Mouse (Mus musculus): Measurements from ENCODE around the gene Txndc11. TPM values are rescaled to one million over a fixed set of nuclear protein-coding genes. Genes with fewer than 3 reads are reported as not detected.

Gene Txndc11
- total and polyA plus RNA-seq, 3 experiments = 24.9 to 33.7 TPM; not detected in 1

Other genes starting within 250 kb of the Txndc11 start
- gene Snn, start 73.7 kb downstream of the Txndc11 start, total RNA-seq (2012; rRNA removed) = 0.42 and 0.73 TPM in 2 replicates
- gene Snn, start 73.7 kb downstream of the Txndc11 start, polyA plus RNA-seq (2012; ENCODE audit: insufficient read depth in 1 of 2, insufficient read length in 2 of 2, low read depth in 1 of 2, low replicate concordance in 2 of 2, missing spikeins in 1 of 2) = 1 to 10 TPM in 1 of 2 experiments, not detected in 1; 2.4 TPM
- 25.7 and 27.2 TPM in 2 replicates for gene Litaf, start 68.5 kb downstream of the Txndc11 start, total RNA-seq (2012; rRNA removed)
- 10 to 100 TPM in 1 of 2 experiments, not detected in 1; 50.1 TPM for gene Litaf, start 68.5 kb downstream of the Txndc11 start, polyA plus RNA-seq (2012; ENCODE audit: insufficient read depth in 1 of 2, insufficient read length in 2 of 2, low read depth in 1 of 2, low replicate concordance in 2 of 2, missing spikeins in 1 of 2)
- 40.9 and 48.7 TPM in 2 replicates for gene Zc3h7a, start 41.7 kb upstream of the Txndc11 start, total RNA-seq (2012; rRNA removed)
- 100 to 1,000 TPM in 1 of 2 experiments, 10 to 100 TPM in 1; 77.4 to 202 TPM for gene Zc3h7a, start 41.7 kb upstream of the Txndc11 start, polyA plus RNA-seq (2012; ENCODE audit: insufficient read depth in 1 of 2, insufficient read length in 2 of 2, low read depth in 1 of 2, low replicate concordance in 2 of 2, missing spikeins in 1 of 2)
- 191 and 232 TPM in 2 replicates for gene Rsl1d1, start 68.7 kb upstream of the Txndc11 start, total RNA-seq (2012; rRNA removed)
- 1,000 to 10,000 TPM in 1 of 2 experiments, 100 to 1,000 TPM in 1; 228 to 1,181 TPM for gene Rsl1d1, start 68.7 kb upstream of the Txndc11 start, polyA plus RNA-seq (2012; ENCODE audit: insufficient read depth in 1 of 2, insufficient read length in 2 of 2, low read depth in 1 of 2, low replicate concordance in 2 of 2, missing spikeins in 1 of 2)
- 84.4 and 89.6 TPM in 2 replicates for gene Gspt1, start 119.7 kb upstream of the Txndc11 start, total RNA-seq (2012; rRNA removed)
- 100 to 1,000 TPM; 376 to 547 TPM for gene Gspt1, start 119.7 kb upstream of the Txndc11 start, polyA plus RNA-seq (2012; ENCODE audit: insufficient read depth in 1 of 2, insufficient read length in 2 of 2, low read depth in 1 of 2, low replicate concordance in 2 of 2, missing spikeins in 1 of 2)
- gene Tnfrsf17, start 179.2 kb upstream of the Txndc11 start, total RNA-seq (2012; rRNA removed) = not detected in 2 replicates
- gene Tnfrsf17, start 179.2 kb upstream of the Txndc11 start, polyA plus RNA-seq (2012; ENCODE audit: insufficient read depth in 1 of 2, insufficient read length in 2 of 2, low read depth in 1 of 2, low replicate concordance in 2 of 2, missing spikeins in 1 of 2) = not detected
- gene Snx29, start 188.3 kb upstream of the Txndc11 start, total RNA-seq (2012; rRNA removed) = 0.42 and 0.73 TPM in 2 replicates
- gene Snx29, start 188.3 kb upstream of the Txndc11 start, polyA plus RNA-seq (2012; ENCODE audit: insufficient read depth in 1 of 2, insufficient read length in 2 of 2, low read depth in 1 of 2, low replicate concordance in 2 of 2, missing spikeins in 1 of 2) = under 1 TPM in 1 of 2 experiments, not detected in 1; 0.72 TPM